Comparison of ENCODE assay signal across 14 mouse cellular contexts in the genomic region with DNA sequence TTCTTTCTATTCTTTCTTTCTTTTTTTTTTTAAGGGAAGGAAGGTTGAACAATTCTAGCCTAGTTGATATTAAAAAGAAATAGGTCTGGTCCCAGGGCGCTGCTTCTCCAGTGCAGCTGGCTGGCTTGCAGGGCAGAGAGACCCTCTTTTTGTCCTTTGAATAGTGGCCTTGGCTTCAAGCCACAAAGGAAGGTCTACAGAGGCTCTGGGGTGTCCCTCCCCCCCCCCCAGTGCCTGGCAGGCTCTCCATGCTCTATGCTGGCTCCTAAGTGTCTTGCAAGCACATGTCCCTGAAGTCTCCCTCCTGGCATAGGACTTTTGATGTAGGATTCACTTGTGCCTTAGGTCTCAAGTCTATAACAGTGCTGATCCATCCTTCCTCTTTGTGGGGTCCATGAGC.
"Had no signal": no experiment of that assay in that cellular context is flagged by ENCODE, and none has a peak within 500 bp of the region (broad histone marks: within the 10 kb centered on the region; RNA-seq: fewer than 3 reads in every experiment).

No protein-coding gene starts in this region.

- H3K4me2 ChIP-seq: limb, embryonic 12.5 days; limb, embryonic 15.5 days; liver, embryonic 11.5 days; lung, embryonic 14.5 days had no signal

- H3K9ac ChIP-seq: limb, embryonic 12.5 days; limb, embryonic 15.5 days; liver, embryonic 14.5 days; liver, postnatal 0 days; lung, embryonic 14.5 days had no signal

- H3K36me3 ChIP-seq: limb, embryonic 12.5 days; limb, embryonic 15.5 days had no signal

- H3K4me3 ChIP-seq: limb, embryonic 12.5 days; limb, embryonic 15.5 days had no signal

- H3K9me3 ChIP-seq: limb, embryonic 15.5 days had no signal

- H3K4me1 ChIP-seq: limb, embryonic 12.5 days; limb, embryonic 15.5 days had no signal

- DNase-seq: kidney, adult 2 months; kidney, postnatal 25 days; left cerebral cortex, postnatal 4 days; liver, postnatal 0 days; lung, embryonic 14.5 days; thymus, adult 18-20 months; thymus, postnatal 36 days had no signal

- ATAC-seq: liver, postnatal 0 days; lung, postnatal 0 days had no signal

- H3K27ac ChIP-seq: kidney, postnatal 0 days; limb, embryonic 12.5 days; limb, embryonic 15.5 days; liver, embryonic 14.5 days; macrophage had no signal
